Mouse (Mus musculus) hindbrain, embryonic 11.5 days (tissue): Measurements from ENCODE around the gene Tle4. TPM values are rescaled to one million over a fixed set of nuclear protein-coding genes. Genes with fewer than 3 reads are reported as not detected.

ENCODE experiments used
- ATAC-seq: fragments of 200-750 bp; cut with Nextera tagmentation; 2 replicates; pipeline ENCODE4 v1.8.0; 2017; ENCODE audit warnings: mild to moderate bottlenecking, moderate TSS enrichment, moderate library complexity; ENCODE audit not compliant: low FRiP score
- DNase-seq: peaks from one replicate; pipeline ENCODE4 v3.0.0-alpha.2; 2015; ENCODE audit warnings: low spot score
- H3K27ac ChIP-seq: fragments of 300-500 bp; sonication (generic); 2 replicates; pipeline ENCODE4 v1.5.1; 2014; ENCODE audit warnings: mild to moderate bottlenecking, low read depth, low read length
- H3K27me3 ChIP-seq: fragments of 300-500 bp; sonication (generic); 2 replicates; pipeline ENCODE4 v1.6.1; 2014; ENCODE audit warnings: mild to moderate bottlenecking, low read length, moderate library complexity, mixed read lengths; ENCODE audit not compliant: control insufficient read depth, insufficient read depth
- H3K36me3 ChIP-seq: fragments of 300-500 bp; sonication (generic); 2 replicates; pipeline ENCODE4 v1.6.1; 2014; ENCODE audit warnings: mild to moderate bottlenecking, low read length, moderate library complexity, mixed read lengths; ENCODE audit not compliant: control insufficient read depth, insufficient read depth
- H3K4me1 ChIP-seq: fragments of 300-500 bp; sonication (generic); replicated peaks from 2 replicates; pipeline ENCODE4 v1.6.1; 2014; ENCODE audit warnings: low read length, mixed read lengths; ENCODE audit not compliant: control insufficient read depth, insufficient read depth
- H3K4me2 ChIP-seq: fragments of 300-500 bp; sonication (generic); replicated peaks from 2 replicates; pipeline ENCODE4 v1.6.1; 2014; ENCODE audit warnings: mild to moderate bottlenecking, low read depth, low read length
- H3K4me3 ChIP-seq: fragments of 300-500 bp; sonication (generic); 2 replicates; pipeline ENCODE4 v1.5.1; 2014; ENCODE audit warnings: low read depth, low read length
- H3K9ac ChIP-seq: fragments of 300-500 bp; sonication (generic); 2 replicates; pipeline ENCODE4 v1.6.1; 2014; ENCODE audit warnings: low read depth, low read length
- H3K9me3 ChIP-seq: fragments of 300-500 bp; sonication (generic); 2 replicates; pipeline ENCODE4 v1.6.1; 2016; ENCODE audit warnings: low read length; ENCODE audit not compliant: control insufficient read depth
- WGBS: fragments of 180-500 bp; shearing (Covaris S2); extraction: QIAGEN DNeasy Blood & Tissue Kit; methylation state at CpG from one replicate; pipeline ENCODE4 v1.1.7; 2014; 5-methylcytosine and 5-hydroxymethylcytosine counted together
- polyA plus RNA-seq: library from polyadenylated mRNA; unstranded; fragments of >200 nt; fragmentation: Nextera tagmentation; extraction: Ambion mirVana; gene quantifications from 2 replicates; pipeline ENCODE4 v1.2.1, GENCODE M21; 2014

The Tle4 gene
- polyA plus RNA-seq, 1 experiment from 2014 or later = 23.2 TPM

- Histone ChIP-seq H3K9me3 (no peaks in the 10 kb centered on the region), H3K27ac (no peak overlapping the region), H3K4me1 (no peaks in the 10 kb centered on the region), H3K4me2 (no peak overlapping the region), H3K36me3 (no peaks in the 10 kb centered on the region), H3K4me3 (no peak overlapping the region), H3K27me3 (no peaks in the 10 kb centered on the region), H3K9ac (no peak overlapping the region)
- ATAC-seq (no peak), DNase-seq (no peak)
- 73% methylated on average over 12 of the region's 12 CpGs for WGBS
These were observed 173.6 kb downstream of the Tle4 start for GRCm38 (mm10) chr19:14424016-14424964.

- ATAC-seq (no peak), DNase-seq (no peak)
- Histone ChIP-seq H3K4me2 (no peak overlapping the region), H3K27me3 (no peaks in the 10 kb centered on the region), H3K27ac (no peak overlapping the region), H3K9me3 (no peaks in the 10 kb centered on the region), H3K4me3 (no peak overlapping the region), H3K36me3 (no peaks in the 10 kb centered on the region), H3K4me1 (no peaks in the 10 kb centered on the region), H3K9ac (no peak overlapping the region)
- WGBS = 93% methylated on average over 5 of the region's 5 CpGs
These were observed 176.2 kb downstream of the Tle4 start for GRCm38 (mm10) chr19:14421691-14422090.

- 92% methylated on average over 5 of the region's 5 CpGs for WGBS
- Histone ChIP-seq H3K4me1 (no peaks in the 10 kb centered on the region), H3K4me3 (no peak overlapping the region), H3K4me2 (no peak overlapping the region), H3K27ac (no peak overlapping the region), H3K9me3 (no peaks in the 10 kb centered on the region), H3K36me3 (no peaks in the 10 kb centered on the region), H3K27me3 (no peaks in the 10 kb centered on the region), H3K9ac (no peak overlapping the region)
- DNase-seq (no peak), ATAC-seq (no peak)
These were observed 178.0 kb downstream of the Tle4 start for GRCm38 (mm10) chr19:14419886-14420285.

GRCm38 (mm10) chr19:14416845-14417244 is 181.0 kb downstream of the Tle4 start:
- no peaks in the 10 kb centered on the region for H3K36me3 ChIP-seq
- no peak for ATAC-seq
- no peaks in the 10 kb centered on the region for H3K4me1 ChIP-seq
- H3K9me3 ChIP-seq = no peaks in the 10 kb centered on the region
- no peak overlapping the region for H3K27ac ChIP-seq
- no peak overlapping the region for H3K4me2 ChIP-seq
- H3K4me3 ChIP-seq = no peak overlapping the region
- DNase-seq = no peak
- H3K9ac ChIP-seq = no peak overlapping the region
- WGBS = 46% methylated on average over 5 of the region's 5 CpGs
- no peaks in the 10 kb centered on the region for H3K27me3 ChIP-seq

- Histone ChIP-seq H3K36me3 (no peaks in the 10 kb centered on the region), H3K9me3 (no peaks in the 10 kb centered on the region), H3K4me2 (no peak overlapping the region), H3K4me1 (no peaks in the 10 kb centered on the region), H3K27ac (no peak overlapping the region), H3K27me3 (no peaks in the 10 kb centered on the region), H3K4me3 (no peak overlapping the region), H3K9ac (no peak overlapping the region)
- DNase-seq (no peak), ATAC-seq (no peak)
- WGBS = 71% methylated on average over 6 of the region's 6 CpGs
These were observed 181.9 kb downstream of the Tle4 start for GRCm38 (mm10) chr19:14415996-14416395.

GRCm38 (mm10) chr19:14414957-14415356 is 182.9 kb downstream of the Tle4 start:
- no peaks in the 10 kb centered on the region for H3K4me1 ChIP-seq
- DNase-seq (no peak), ATAC-seq (no peak)
- H3K4me3 ChIP-seq = no peak overlapping the region
- H3K9ac ChIP-seq = no peak overlapping the region
- H3K4me2 ChIP-seq = no peak overlapping the region
- no peaks in the 10 kb centered on the region for H3K36me3 ChIP-seq
- H3K27me3 ChIP-seq = no peaks in the 10 kb centered on the region
- WGBS = 15% methylated on average over 4 of the region's 4 CpGs
- no peak overlapping the region for H3K27ac ChIP-seq
- no peaks in the 10 kb centered on the region for H3K9me3 ChIP-seq

GRCm38 (mm10) chr19:14406603-14407002 is 191.2 kb downstream of the Tle4 start:
- H3K4me3 ChIP-seq = no peak overlapping the region
- no peaks in the 10 kb centered on the region for H3K4me1 ChIP-seq
- DNase-seq (no peak), ATAC-seq (no peak)
- no peak overlapping the region for H3K4me2 ChIP-seq
- 82% methylated on average over 10 of the region's 10 CpGs for WGBS
- no peak overlapping the region for H3K9ac ChIP-seq
- no peak overlapping the region for H3K27ac ChIP-seq
- H3K9me3 ChIP-seq = no peaks in the 10 kb centered on the region
- no peaks in the 10 kb centered on the region for H3K36me3 ChIP-seq
- H3K27me3 ChIP-seq = no peaks in the 10 kb centered on the region
